Mouse (Mus musculus) lung, adult 2 months (tissue): ENCODE data around the gene Git2.

Source experiments
- CTCF ChIP-seq: fragments of 200-500 bp; IDR thresholded peaks from 2 replicates; pipeline ENCODE4 v1.5.1; 2011; ENCODE audit warnings: mild to moderate bottlenecking, low read length, control low read depth; ENCODE audit not compliant: insufficient read depth
- POLR2A ChIP-seq: fragments of 200-500 bp; IDR thresholded peaks from 2 replicates; pipeline ENCODE4 v1.6.1; 2011; ENCODE audit warnings: low read depth, mild to moderate bottlenecking, control low read depth, low read length, borderline replicate concordance; ENCODE audit errors: extremely low read depth

DNA sequence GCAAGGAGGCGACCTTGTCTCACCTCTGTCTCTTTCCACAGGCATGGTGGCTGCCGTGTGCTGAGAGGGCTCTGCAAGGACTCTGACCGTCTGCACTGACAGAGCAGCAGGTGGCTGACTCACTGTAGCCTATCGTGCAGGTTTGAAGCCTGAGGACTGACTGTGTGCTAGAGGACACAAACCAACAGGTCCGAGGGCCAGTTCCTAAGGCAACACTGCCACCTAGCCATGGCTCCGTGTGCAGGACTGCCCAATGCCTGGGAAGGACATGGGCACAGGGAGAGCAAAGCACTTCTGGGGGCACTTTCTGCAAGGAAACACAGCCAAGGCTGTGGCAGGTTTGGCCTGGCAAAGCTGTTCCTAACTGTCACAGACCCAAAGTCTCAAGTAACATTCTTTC is 43.8 kb downstream of the Git2 start:
- TF ChIP-seq CTCF (peak; percentile 6; the same call in 1 of the 2 replicates), POLR2A (no peak)
